Mouse (Mus musculus) liver, embryonic 16.5 days (tissue): ENCODE results near the gene Ddr1. TPM values are rescaled to one million over a fixed set of nuclear protein-coding genes. Genes with fewer than 3 reads are reported as not detected.

Experiments used
- polyA plus RNA-seq: library from polyadenylated mRNA; unstranded; fragments of >200 nt; fragmentation: Nextera tagmentation; extraction: Ambion mirVana; gene quantifications from 2 replicates; pipeline ENCODE4 v1.2.1, GENCODE M21; 2015

The Ddr1 gene
- polyA plus RNA-seq, 1 experiment from 2014 or later: 4.1 TPM

Other genes with a start within 250 kb of the Ddr1 start
- gene H2-Q10, start 234.5 kb downstream of the Ddr1 start, polyA plus RNA-seq: 377 and 430 TPM in 2 replicates
- not detected in 2 replicates for gene Pou5f1, start 198.6 kb downstream of the Ddr1 start, polyA plus RNA-seq
- 39.5 and 40.2 TPM in 2 replicates for gene Tcf19, start 187.8 kb downstream of the Ddr1 start, polyA plus RNA-seq
- 7.5 and 8.2 TPM in 2 replicates for gene Cchcr1, start 187.5 kb downstream of the Ddr1 start, polyA plus RNA-seq
- 0.17 and 0.19 TPM in 2 replicates for gene Psors1c2, start 171.4 kb downstream of the Ddr1 start, polyA plus RNA-seq
- gene Cdsn, start 152.5 kb downstream of the Ddr1 start, polyA plus RNA-seq: 0.02 TPM in 1 of 2 replicates, not detected in the other
- gene 2300002M23Rik, start 137.2 kb downstream of the Ddr1 start, polyA plus RNA-seq: not detected in 2 replicates
- gene Sfta2, start 103.1 kb downstream of the Ddr1 start, polyA plus RNA-seq: not detected in 2 replicates
- not detected in 2 replicates for gene Gm9573, start 78.0 kb downstream of the Ddr1 start, polyA plus RNA-seq
- not detected in 2 replicates for gene Mucl3, start 60.9 kb downstream of the Ddr1 start, polyA plus RNA-seq
- 4.9 and 6.5 TPM in 2 replicates for gene Vars2, start 37.0 kb downstream of the Ddr1 start, polyA plus RNA-seq
- 21.4 and 21.6 TPM in 2 replicates for gene Gtf2h4, start 30.9 kb downstream of the Ddr1 start, polyA plus RNA-seq
- 15.8 and 19.4 TPM in 2 replicates for gene Ier3, start 117.1 kb upstream of the Ddr1 start, polyA plus RNA-seq
- gene Flot1, start 118.6 kb upstream of the Ddr1 start, polyA plus RNA-seq: 32.7 and 33.6 TPM in 2 replicates
- 328 and 345 TPM in 2 replicates for gene Tubb5, start 133.7 kb upstream of the Ddr1 start, polyA plus RNA-seq
- gene Mdc1, start 136.9 kb upstream of the Ddr1 start, polyA plus RNA-seq: 10.0 and 10.3 TPM in 2 replicates
- gene Nrm, start 156.7 kb upstream of the Ddr1 start, polyA plus RNA-seq: 20.7 and 21.1 TPM in 2 replicates
- 10.5 and 14.2 TPM in 2 replicates for gene Ppp1r18, start 161.0 kb upstream of the Ddr1 start, polyA plus RNA-seq
- 29.1 and 29.8 TPM in 2 replicates for gene Dhx16, start 175.2 kb upstream of the Ddr1 start, polyA plus RNA-seq
- 7.9 and 8.0 TPM in 2 replicates for gene 2310061I04Rik, start 192.8 kb upstream of the Ddr1 start, polyA plus RNA-seq
- 7.4 and 7.7 TPM in 2 replicates for gene Atat1, start 205.5 kb upstream of the Ddr1 start, polyA plus RNA-seq
- gene Mrps18b, start 211.8 kb upstream of the Ddr1 start, polyA plus RNA-seq: 56.3 and 60.9 TPM in 2 replicates
- gene Ppp1r10, start 211.8 kb upstream of the Ddr1 start, polyA plus RNA-seq: 22.2 and 24.7 TPM in 2 replicates